Mouse (Mus musculus) E14TG2a.4 (cell line): ENCODE measurements at regions not wholly inside any gene's neighbourhood (a gene's known extent, or its start where the extent isn't known, plus 50 kb on each side); places are given as distances from the start of the nearest gene placed in this dataset.

Experiments
- CTCF ChIP-seq: conservative IDR thresholded peaks from 2 replicates; pipeline ENCODE4 v1.5.1; 2014; ENCODE audit warnings: low read length
- NANOG ChIP-seq: IDR thresholded peaks from 2 replicates; pipeline ENCODE4 v1.6.1; 2014; ENCODE audit warnings: borderline replicate concordance, low read length, mixed read lengths
- POU5F1 ChIP-seq: IDR thresholded peaks from 2 replicates; pipeline ENCODE4 v1.6.1; 2014; ENCODE audit warnings: low read length, borderline replicate concordance

- no peak for TF ChIP-seq CTCF
- no peak for TF ChIP-seq POU5F1
- TF ChIP-seq NANOG, result no peak
These were observed 518.8 kb upstream of the 1700008P02Rik start for GRCm38 (mm10) chr3:7138996-7139395.
